Mouse (Mus musculus) neural tube, embryonic 14.5 days (tissue): ENCODE measurements around the gene Tspyl3. TPM values are rescaled to one million over a fixed set of nuclear protein-coding genes. Genes with fewer than 3 reads are reported as not detected.

ENCODE experiments used
- ATAC-seq: fragments of 200-750 bp; cut with Nextera tagmentation; 2 replicates; pipeline ENCODE4 v1.8.0; 2017; ENCODE audit warnings: low read depth, mild to moderate bottlenecking, moderate TSS enrichment, moderate library complexity
- H3K27ac ChIP-seq: fragments of 300-500 bp; sonication (generic); 2 replicates; pipeline ENCODE4 v1.5.1; 2014; ENCODE audit warnings: low read depth, mild to moderate bottlenecking, control low read depth, low read length, moderate library complexity, mixed read lengths
- H3K27me3 ChIP-seq: fragments of 300-500 bp; sonication (generic); 2 replicates; pipeline ENCODE4 v1.6.1; 2014; ENCODE audit warnings: low read length; ENCODE audit not compliant: control insufficient read depth, insufficient read depth
- H3K36me3 ChIP-seq: fragments of 300-500 bp; sonication (generic); 2 replicates; pipeline ENCODE4 v1.6.1; 2014; ENCODE audit warnings: low read length, mixed read lengths; ENCODE audit not compliant: control insufficient read depth, insufficient read depth
- H3K4me1 ChIP-seq: fragments of 300-500 bp; sonication (generic); 2 replicates; pipeline ENCODE4 v1.6.1; 2014; ENCODE audit warnings: low read length; ENCODE audit not compliant: control insufficient read depth, insufficient read depth
- H3K4me2 ChIP-seq: fragments of 300-500 bp; sonication (generic); 2 replicates; pipeline ENCODE4 v1.6.1; 2014; ENCODE audit warnings: mild to moderate bottlenecking, low read depth, low read length, control low read depth
- H3K4me3 ChIP-seq: fragments of 300-500 bp; sonication (generic); 2 replicates; pipeline ENCODE4 v1.5.1; 2014; ENCODE audit warnings: low read depth, low read length, control low read depth, mixed read lengths
- H3K9ac ChIP-seq: fragments of 300-500 bp; sonication (generic); replicated peaks from 2 replicates; pipeline ENCODE4 v1.6.1; 2014; ENCODE audit warnings: low read depth, mild to moderate bottlenecking, control low read depth, low read length, mixed read lengths
- H3K9me3 ChIP-seq: fragments of 300-500 bp; sonication (generic); 2 replicates; pipeline ENCODE4 v1.6.1; 2016; ENCODE audit warnings: low read length; ENCODE audit not compliant: control insufficient read depth
- WGBS: fragments of 180-500 bp; shearing (Covaris S2); extraction: QIAGEN DNeasy Blood & Tissue Kit; methylation state at CpG from one replicate; pipeline ENCODE4 v1.1.7; 2014; 5-methylcytosine and 5-hydroxymethylcytosine counted together
- polyA plus RNA-seq: library from polyadenylated mRNA; unstranded; fragments of >200 nt; fragmentation: Nextera tagmentation; extraction: Ambion mirVana; gene quantifications from 2 replicates; pipeline ENCODE4 v1.2.1, GENCODE M21; 2014

Tspyl3 gene
- polyA plus RNA-seq, 1 experiment from 2014 or later: 29.3 TPM

GRCm38 (mm10) chr2:153198485-153198884 is 26.8 kb downstream of the Tspyl3 start:
- H3K4me1 ChIP-seq: no peaks in the 10 kb centered on the region
- peaks cover 52% of the 10 kb centered on the region for H3K36me3 ChIP-seq
- H3K27ac ChIP-seq: no peak overlapping the region
- ATAC-seq: no peak
- H3K4me3 ChIP-seq: no peak overlapping the region
- 80% methylated on average over 5 of the region's 5 CpGs for WGBS
- no peaks in the 10 kb centered on the region for H3K9me3 ChIP-seq
- no peaks in the 10 kb centered on the region for H3K27me3 ChIP-seq
- no peak overlapping the region for H3K9ac ChIP-seq
- no peak overlapping the region for H3K4me2 ChIP-seq

- Histone ChIP-seq H3K9me3 (no peaks in the 10 kb centered on the region), H3K36me3 (peaks cover 72% of the 10 kb centered on the region), H3K4me1 (no peaks in the 10 kb centered on the region), H3K9ac (no peak overlapping the region), H3K27me3 (no peaks in the 10 kb centered on the region), H3K27ac (no peak overlapping the region), H3K4me3 (no peak overlapping the region), H3K4me2 (no peak overlapping the region)
- 99% methylated on average over 3 of the region's 3 CpGs for WGBS
- ATAC-seq: no peak
Measured at GRCm38 (mm10) chr2:153194255-153194654, 31.0 kb downstream of the Tspyl3 start.

- H3K9me3 ChIP-seq: no peaks in the 10 kb centered on the region
- H3K27ac ChIP-seq: no peak overlapping the region
- H3K36me3 ChIP-seq: peaks cover 71% of the 10 kb centered on the region
- H3K27me3 ChIP-seq: no peaks in the 10 kb centered on the region
- no peak overlapping the region for H3K4me2 ChIP-seq
- no peak for ATAC-seq
- H3K4me3 ChIP-seq: no peak overlapping the region
- H3K4me1 ChIP-seq: no peaks in the 10 kb centered on the region
- 90% methylated on average over 2 of the region's 2 CpGs for WGBS
- H3K9ac ChIP-seq: no peak overlapping the region
Measured at GRCm38 (mm10) chr2:153191242-153191641, 34.0 kb downstream of the Tspyl3 start.

GRCm38 (mm10) chr2:153187848-153188247 is 37.4 kb downstream of the Tspyl3 start:
- H3K9me3 ChIP-seq: no peaks in the 10 kb centered on the region

GRCm38 (mm10) chr2:153186176-153186591 is 39.1 kb downstream of the Tspyl3 start:
- H3K4me2 ChIP-seq: no peak overlapping the region
- no peak for ATAC-seq
- H3K9ac ChIP-seq: no peak overlapping the region
- H3K27ac ChIP-seq: no peak overlapping the region
- 83% methylated on average over 2 of the region's 2 CpGs for WGBS
- H3K9me3 ChIP-seq: no peaks in the 10 kb centered on the region
- H3K27me3 ChIP-seq: no peaks in the 10 kb centered on the region
- no peak overlapping the region for H3K4me3 ChIP-seq
- H3K4me1 ChIP-seq: no peaks in the 10 kb centered on the region
- H3K36me3 ChIP-seq: peaks cover 65% of the 10 kb centered on the region

More at GRCm38 (mm10) chr2:153187848-153188247, 37.4 kb downstream of the Tspyl3 start:
- Histone ChIP-seq H3K4me2 (no peak overlapping the region), H3K4me1 (no peaks in the 10 kb centered on the region), H3K27me3 (no peaks in the 10 kb centered on the region), H3K27ac (no peak overlapping the region), H3K4me3 (no peak overlapping the region), H3K9ac (no peak overlapping the region), H3K36me3 (peaks cover 73% of the 10 kb centered on the region)
- no peak for ATAC-seq
- 84% methylated on average over 2 of the region's 2 CpGs for WGBS

- no peak for ATAC-seq
- no peak overlapping the region for H3K4me2 ChIP-seq
- WGBS: 80% methylated on average over 3 of the region's 3 CpGs
- peaks cover 39% of the 10 kb centered on the region for H3K36me3 ChIP-seq
- no peaks in the 10 kb centered on the region for H3K4me1 ChIP-seq
- H3K4me3 ChIP-seq: no peak overlapping the region
- no peaks in the 10 kb centered on the region for H3K27me3 ChIP-seq
- H3K9me3 ChIP-seq: no peaks in the 10 kb centered on the region
- H3K9ac ChIP-seq: no peak overlapping the region
- no peak overlapping the region for H3K27ac ChIP-seq
Measured at GRCm38 (mm10) chr2:153179961-153180360, 45.3 kb downstream of the Tspyl3 start.

- WGBS: 90% methylated on average over 10 of the region's 10 CpGs
- no peak for ATAC-seq
- H3K4me1 ChIP-seq: no peaks in the 10 kb centered on the region
Measured at GRCm38 (mm10) chr2:153179126-153179860, 45.9 kb downstream of the Tspyl3 start.

GRCm38 (mm10) chr2:153177188-153177587 is 48.1 kb downstream of the Tspyl3 start:
- 95% methylated on average over 3 of the region's 3 CpGs for WGBS
- H3K4me3 ChIP-seq: no peak overlapping the region
- no peak overlapping the region for H3K9ac ChIP-seq
- H3K9me3 ChIP-seq: no peaks in the 10 kb centered on the region
- no peak for ATAC-seq
- H3K4me2 ChIP-seq: no peak overlapping the region
- H3K27ac ChIP-seq: no peak overlapping the region
- peaks cover 13% of the 10 kb centered on the region for H3K36me3 ChIP-seq
- no peaks in the 10 kb centered on the region for H3K4me1 ChIP-seq
- H3K27me3 ChIP-seq: no peaks in the 10 kb centered on the region

More at GRCm38 (mm10) chr2:153179126-153179860, 45.9 kb downstream of the Tspyl3 start:
- Histone ChIP-seq H3K36me3 (peaks cover 32% of the 10 kb centered on the region), H3K9me3 (no peaks in the 10 kb centered on the region), H3K27ac (no peak overlapping the region), H3K4me3 (no peak overlapping the region), H3K4me2 (no peak overlapping the region), H3K9ac (no peak overlapping the region), H3K27me3 (no peaks in the 10 kb centered on the region)

- no peaks in the 10 kb centered on the region for H3K27me3 ChIP-seq
- ATAC-seq: no peak
- no peaks in the 10 kb centered on the region for H3K4me1 ChIP-seq
- H3K9ac ChIP-seq: no peak overlapping the region
- 71% methylated on average over 8 of the region's 8 CpGs for WGBS
- no peaks in the 10 kb centered on the region for H3K9me3 ChIP-seq
- no peak overlapping the region for H3K4me3 ChIP-seq
- peaks cover 11% of the 10 kb centered on the region for H3K36me3 ChIP-seq
- H3K4me2 ChIP-seq: no peak overlapping the region
- H3K27ac ChIP-seq: no peak overlapping the region
Measured at GRCm38 (mm10) chr2:153175995-153176570, 49.2 kb downstream of the Tspyl3 start.
